Mouse (Mus musculus) lung, postnatal 0 days (tissue): ENCODE measurements around the gene Adh6b. TPM values are rescaled to one million over a fixed set of nuclear protein-coding genes. Genes with fewer than 3 reads are reported as not detected.

ENCODE experiments used
- ATAC-seq: fragments of 200-750 bp; cut with Nextera tagmentation; 2 replicates; pipeline ENCODE4 v1.8.0; 2017; ENCODE audit warnings: moderate library complexity
- DNase-seq: peaks from one replicate; pipeline ENCODE4 v3.0.0-alpha.2; 2016; ENCODE audit warnings: low spot score
- H3K27ac ChIP-seq: fragments of 300-500 bp; sonication (generic); 2 replicates; pipeline ENCODE4 v1.5.1; 2014; ENCODE audit warnings: antibody characterized with exemption, mild to moderate bottlenecking, low read length, mixed read lengths
- H3K27me3 ChIP-seq: fragments of 300-500 bp; sonication (generic); replicated peaks from 2 replicates; pipeline ENCODE4 v1.6.1; 2014; ENCODE audit warnings: low read length, mixed read lengths; ENCODE audit not compliant: insufficient read depth
- H3K36me3 ChIP-seq: fragments of 300-500 bp; sonication (generic); 2 replicates; pipeline ENCODE4 v1.6.1; 2014; ENCODE audit warnings: low read length, mixed read lengths; ENCODE audit not compliant: insufficient read depth
- H3K4me1 ChIP-seq: fragments of 300-500 bp; sonication (generic); 2 replicates; pipeline ENCODE4 v1.6.1; 2014; ENCODE audit warnings: antibody characterized with exemption, low read depth, low read length, mixed read lengths; ENCODE audit not compliant: insufficient read depth
- H3K4me2 ChIP-seq: fragments of 300-500 bp; sonication (generic); replicated peaks from 2 replicates; pipeline ENCODE4 v1.6.1; 2014; ENCODE audit warnings: low read depth, mild to moderate bottlenecking, low read length, moderate library complexity, mixed read lengths
- H3K4me3 ChIP-seq: fragments of 300-500 bp; sonication (generic); 2 replicates; pipeline ENCODE4 v1.5.1; 2014; ENCODE audit warnings: low read depth, low read length
- H3K9ac ChIP-seq: fragments of 300-500 bp; sonication (generic); replicated peaks from 2 replicates; pipeline ENCODE4 v1.6.1; 2014; ENCODE audit warnings: low read depth, mild to moderate bottlenecking
- H3K9me3 ChIP-seq: fragments of 300-500 bp; sonication (generic); 2 replicates; pipeline ENCODE4 v1.6.1; 2016; ENCODE audit warnings: low read length, mixed read lengths
- CTCF ChIP-seq: IDR thresholded peaks from 2 replicates; pipeline ENCODE4 v1.5.1; 2016; ENCODE audit warnings: antibody characterized with exemption, mild to moderate bottlenecking
- EP300 ChIP-seq: IDR thresholded peaks from 2 replicates; pipeline ENCODE4 v1.6.1; 2016; ENCODE audit warnings: antibody characterized with exemption, mild to moderate bottlenecking, control low read depth
- WGBS: fragments of 180-500 bp; shearing (Covaris S2); extraction: QIAGEN DNeasy Blood & Tissue Kit; methylation state at CpG from one replicate; pipeline ENCODE4 v1.1.7; 2014; 5-methylcytosine and 5-hydroxymethylcytosine counted together
- polyA plus RNA-seq: library from polyadenylated mRNA; unstranded; fragments of >200 nt; fragmentation: Nextera tagmentation; extraction: Ambion mirVana; gene quantifications from 2 replicates; pipeline ENCODE4 v1.2.1, GENCODE M21; 2015

Adh6b gene
- polyA plus RNA-seq, 1 experiment from 2014 or later, result 0.07 TPM

DNA sequence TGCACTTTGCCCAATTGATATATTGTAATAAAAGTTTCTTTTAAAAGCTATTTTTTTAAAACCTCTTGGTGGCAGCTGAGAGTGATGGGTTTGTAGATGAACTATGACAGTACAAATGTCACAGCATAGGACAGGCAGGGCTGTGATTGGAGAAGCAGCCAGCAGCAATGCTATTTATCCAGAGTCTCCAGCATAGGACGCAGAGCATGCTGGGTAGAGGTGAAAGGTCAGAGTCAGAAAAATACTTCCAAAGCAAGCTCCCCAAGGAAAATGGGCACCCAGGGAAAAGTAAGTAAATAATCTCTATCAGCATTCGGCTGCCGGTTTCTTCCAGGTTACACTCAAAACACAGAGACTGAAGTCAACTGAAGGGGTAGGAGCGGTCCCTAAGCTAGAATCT lies 32.3 kb downstream of the Adh6b start:
- ATAC-seq (no peak), DNase-seq (no peak)
- Histone ChIP-seq H3K4me1 (no peaks in the 10 kb centered on the region), H3K27ac (no peak overlapping the region), H3K36me3 (no peaks in the 10 kb centered on the region), H3K9me3 (no peaks in the 10 kb centered on the region), H3K9ac (no peak overlapping the region), H3K4me2 (no peak overlapping the region), H3K4me3 (no peak overlapping the region), H3K27me3 (no peaks in the 10 kb centered on the region)
- 59% methylated on average over 4 of the region's 4 CpGs for WGBS
- TF ChIP-seq CTCF (no peak), EP300 (no peak)

DNA sequence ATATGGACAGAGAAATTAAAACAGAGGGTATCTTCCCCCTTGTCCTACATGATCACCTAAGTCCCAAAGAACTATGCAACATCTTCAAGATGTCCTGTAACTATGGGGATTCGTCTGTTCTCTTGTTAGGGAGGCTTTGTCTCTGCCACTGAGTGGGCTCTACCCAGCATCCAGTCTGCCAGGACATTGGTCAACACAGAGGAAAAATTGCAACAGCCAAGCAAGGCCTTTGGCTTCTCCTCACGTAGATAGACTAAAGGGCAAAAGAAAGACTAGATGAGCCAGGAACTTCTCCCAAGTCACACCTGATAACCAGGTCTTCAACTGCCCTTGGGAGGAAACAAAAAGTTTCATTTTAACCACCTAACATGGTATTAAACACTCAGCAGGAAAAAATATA lies 33.6 kb downstream of the Adh6b start:
- H3K4me1 ChIP-seq, result no peaks in the 10 kb centered on the region
- no peaks in the 10 kb centered on the region for H3K36me3 ChIP-seq
- no peaks in the 10 kb centered on the region for H3K27me3 ChIP-seq
- no peak overlapping the region for H3K4me2 ChIP-seq
- H3K9me3 ChIP-seq, result no peaks in the 10 kb centered on the region
- no peak for DNase-seq
- TF ChIP-seq CTCF (no peak), EP300 (no peak)
- H3K9ac ChIP-seq, result no peak overlapping the region
- ATAC-seq, result no peak
- no peak overlapping the region for H3K27ac ChIP-seq
- H3K4me3 ChIP-seq, result no peak overlapping the region
- WGBS, result 54% methylated on average over 2 of the region's 2 CpGs

DNA sequence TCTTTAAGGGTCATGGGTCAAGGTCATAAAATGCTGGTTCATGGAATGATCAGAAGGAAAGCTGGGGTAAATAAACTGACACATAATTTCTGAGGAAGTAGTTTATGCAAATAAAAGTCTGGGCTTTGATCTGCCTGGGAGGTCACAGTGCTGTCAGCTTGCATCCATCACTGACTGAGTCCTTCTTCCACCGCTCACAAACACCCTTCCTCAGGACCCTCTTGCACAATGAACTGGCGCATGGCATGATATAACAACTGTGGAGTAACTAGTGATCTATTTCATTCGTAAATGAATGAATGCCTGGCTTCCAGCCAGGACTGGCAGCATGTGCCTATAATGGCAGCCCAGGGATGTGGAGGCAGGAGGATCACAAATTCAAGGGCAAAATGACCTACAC lies 39.6 kb downstream of the Adh6b start:
- 16% methylated on average over 3 of the region's 3 CpGs for WGBS
- H3K4me1 ChIP-seq, result no peaks in the 10 kb centered on the region
- H3K27ac ChIP-seq, result no peak overlapping the region
- H3K9me3 ChIP-seq, result no peaks in the 10 kb centered on the region
- ATAC-seq (peak; percentile 94), DNase-seq (peak; percentile 86)
- no peak overlapping the region for H3K4me2 ChIP-seq
- H3K27me3 ChIP-seq, result no peaks in the 10 kb centered on the region
- no peak overlapping the region for H3K9ac ChIP-seq
- H3K36me3 ChIP-seq, result no peaks in the 10 kb centered on the region
- no peak overlapping the region for H3K4me3 ChIP-seq
- TF ChIP-seq EP300 (peak; percentile 90), CTCF (no peak)

DNA sequence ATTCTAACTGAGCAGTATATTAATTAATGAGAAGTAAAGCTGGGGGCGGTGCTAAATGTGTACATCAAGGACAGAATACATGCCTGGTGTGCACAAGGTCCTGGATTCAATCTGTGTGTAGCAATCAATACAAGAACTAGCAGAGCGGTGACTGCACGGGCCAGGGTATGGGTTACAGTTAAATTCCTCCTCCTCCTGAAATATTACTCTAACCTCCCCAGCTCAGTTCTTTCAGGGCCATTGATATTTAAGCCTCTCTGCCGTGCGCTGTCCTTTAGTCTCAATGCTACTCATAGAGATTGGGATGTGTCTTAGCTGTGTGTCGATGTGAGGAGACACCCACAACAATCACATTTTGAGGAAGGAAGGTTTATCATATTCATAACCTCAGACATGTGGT lies 45.6 kb downstream of the Adh6b start:
- Histone ChIP-seq H3K27ac (no peak overlapping the region), H3K9me3 (no peaks in the 10 kb centered on the region), H3K4me1 (no peaks in the 10 kb centered on the region), H3K27me3 (no peaks in the 10 kb centered on the region), H3K4me2 (no peak overlapping the region), H3K36me3 (no peaks in the 10 kb centered on the region), H3K9ac (no peak overlapping the region), H3K4me3 (no peak overlapping the region)
- no peak for DNase-seq
- TF ChIP-seq CTCF, result no peak
- TF ChIP-seq EP300, result no peak
- ATAC-seq, result no peak
- 88% methylated on average over 6 of the region's 6 CpGs for WGBS

DNA sequence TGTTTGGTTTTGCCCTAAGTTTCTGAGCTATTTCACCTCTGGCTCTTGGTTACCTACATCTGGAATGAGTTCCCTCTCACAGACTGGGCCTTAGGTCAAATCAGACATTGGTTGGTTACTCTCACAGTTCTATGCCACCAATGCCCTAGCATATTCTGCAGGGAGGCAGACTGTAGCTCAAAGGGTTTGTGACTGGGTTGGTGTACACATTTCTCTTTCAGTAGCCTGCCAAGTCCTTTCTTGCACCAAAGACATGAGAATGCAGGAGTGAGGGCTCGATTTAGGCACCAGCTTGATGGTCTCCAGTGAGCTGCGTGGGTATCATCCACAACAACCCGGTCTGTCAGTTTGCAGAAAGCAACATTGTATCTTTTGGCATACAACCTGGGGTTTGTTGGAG lies 63.3 kb downstream of the Adh6b start:
- Histone ChIP-seq H3K4me3 (no peak overlapping the region), H3K4me2 (no peak overlapping the region), H3K36me3 (no peaks in the 10 kb centered on the region), H3K9me3 (no peaks in the 10 kb centered on the region), H3K27me3 (no peaks in the 10 kb centered on the region), H3K9ac (no peak overlapping the region), H3K4me1 (no peaks in the 10 kb centered on the region), H3K27ac (no peak overlapping the region)
- ATAC-seq (no peak), DNase-seq (no peak)
- TF ChIP-seq CTCF, result no peak
- TF ChIP-seq EP300, result no peak
- WGBS, result 46% methylated on average over 3 of the region's 3 CpGs

DNA sequence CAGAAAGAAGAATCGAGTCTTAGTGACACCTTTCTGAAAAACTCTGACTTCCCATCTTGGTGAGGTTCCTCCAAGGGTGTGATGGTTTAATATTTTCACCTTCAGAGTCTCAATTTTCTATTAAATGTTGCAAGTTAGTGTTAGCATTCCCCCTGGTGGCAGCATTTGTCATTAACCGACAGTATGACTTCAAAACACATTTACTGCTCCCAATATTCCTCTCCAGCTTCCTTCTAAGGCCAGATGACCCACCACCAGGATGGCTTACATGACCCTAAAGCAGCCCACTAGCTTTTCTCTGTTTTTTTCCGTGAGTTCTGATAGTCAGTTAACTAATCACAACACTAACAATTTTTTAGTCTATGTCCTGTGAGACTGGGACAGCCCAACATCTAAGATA lies 63.8 kb downstream of the Adh6b start:
- ATAC-seq (no peak), DNase-seq (peak; percentile 68)
- 17% methylated on average over 3 of the region's 3 CpGs for WGBS
- Histone ChIP-seq H3K4me1 (no peaks in the 10 kb centered on the region), H3K9me3 (no peaks in the 10 kb centered on the region), H3K4me2 (no peak overlapping the region), H3K36me3 (no peaks in the 10 kb centered on the region), H3K27me3 (no peaks in the 10 kb centered on the region), H3K9ac (no peak overlapping the region), H3K4me3 (no peak overlapping the region), H3K27ac (no peak overlapping the region)
- no peak for TF ChIP-seq EP300
- TF ChIP-seq CTCF, result peak; percentile 77

DNA sequence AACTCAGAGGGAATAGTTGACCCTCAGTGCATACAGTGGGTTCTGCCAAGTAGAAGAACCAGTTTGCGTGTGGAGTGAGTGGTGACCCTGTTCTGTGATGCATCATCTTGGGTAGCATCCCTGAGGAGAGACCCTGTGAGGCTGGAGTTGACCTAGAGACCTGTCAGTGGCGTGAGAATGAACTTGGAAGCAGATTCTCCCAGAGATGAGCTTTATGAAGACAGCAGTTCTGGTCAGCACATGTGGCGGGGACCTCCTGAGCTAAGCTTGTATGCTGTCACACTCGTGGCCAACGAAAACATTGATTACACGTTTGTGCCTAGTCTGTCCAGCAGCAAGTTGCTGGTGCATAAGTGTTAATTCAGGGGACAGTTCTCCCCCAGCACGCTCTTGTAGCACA lies 64.3 kb downstream of the Adh6b start:
- Histone ChIP-seq H3K4me2 (no peak overlapping the region), H3K27me3 (no peaks in the 10 kb centered on the region), H3K36me3 (no peaks in the 10 kb centered on the region), H3K9me3 (no peaks in the 10 kb centered on the region), H3K4me1 (no peaks in the 10 kb centered on the region), H3K4me3 (no peak overlapping the region), H3K27ac (no peak overlapping the region), H3K9ac (no peak overlapping the region)
- ATAC-seq (no peak), DNase-seq (no peak)
- 79% methylated on average over 7 of the region's 7 CpGs for whole genome bisulfite sequencing
- no peak for TF ChIP-seq CTCF
- no peak for TF ChIP-seq EP300
